Comparison of ENCODE assay signal across 17 mouse cellular contexts in the genomic region with DNA sequence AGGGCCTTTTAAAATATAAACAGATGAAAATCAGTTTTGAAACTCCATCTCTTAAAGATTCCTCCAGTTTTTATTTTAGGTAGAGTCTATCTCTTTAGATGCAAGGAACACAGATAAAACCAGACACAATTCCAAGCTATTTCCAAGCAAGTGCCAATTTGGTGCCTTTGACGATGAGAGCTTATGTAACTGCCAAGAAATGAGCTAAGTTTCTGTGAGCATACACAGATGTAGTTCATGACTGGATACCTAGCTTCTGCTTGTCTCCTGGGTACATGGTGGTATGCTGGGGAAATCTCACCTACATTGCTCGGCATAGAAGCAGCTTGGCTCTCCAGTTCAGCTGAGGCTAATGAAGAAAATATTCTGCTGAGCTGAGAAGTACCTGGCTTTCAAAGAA.
DNase-seq lines count a peak whose midpoint lies in the region; ATAC-seq lines count a peak whose summit lies in the region.
"Had no signal": no experiment of that assay in that cellular context is flagged by ENCODE, and none has a peak within 500 bp of the region (broad histone marks: within the 10 kb centered on the region; RNA-seq: fewer than 3 reads in every experiment).

No protein-coding gene starts in this region.

- peak; percentile 87 for ATAC-seq in frontal cortex, adult (ENCODE audit: low TSS enrichment)
- ATAC-seq: CD4-positive, CD25-positive, alpha-beta regulatory T cell, adult 4 months; forebrain, embryonic 15.5 days had no signal

- no peak for DNase-seq in frontal cortex, postnatal 10 days (ENCODE audit: low spot score in 2 of 2)
- peak; percentile 5 for DNase-seq in layer of hippocampus, adult 9-11 months
- DNase-seq in layer of hippocampus, postnatal 10 days (ENCODE audit: low spot score in 2 of 2): no peak
- DNase-seq in right cerebral cortex, postnatal 25 days: peak; percentile 12
- no peak for DNase-seq in right cerebral cortex, postnatal 4 days
- no peak for DNase-seq in kidney, postnatal 25 days
- DNase-seq: adrenal gland, adult 8-10 months; adrenal gland, postnatal 36 days; B cell, adult 2 months; cerebellum, adult 11-12 months; cerebellum, adult 9-10 months; cerebellum, postnatal 25 days; gastrocnemius, postnatal 14 days; heart, adult 2 months had no signal

Comparison
In these comparisons a context has a peak if more than half of its experiments do, and no peak if none do; other contexts are left out.
1. DNase-seq: peak in layer of hippocampus, adult 9-11 months (single experiment) and right cerebral cortex, postnatal 25 days (single experiment); none in frontal cortex, postnatal 10 days (0 of 2), layer of hippocampus, postnatal 10 days (0 of 2), right cerebral cortex, postnatal 4 days (single experiment) and kidney, postnatal 25 days (0 of 2).